ENCODE assay signal across 14 mouse cellular contexts in genomic region chr2:97469396-97469795, GRCm38 (mm10).
DNase-seq lines count a peak whose midpoint lies in the region; ATAC-seq and TF ChIP-seq lines count a peak whose summit lies in the region.
"Had no signal": no experiment of that assay in that cellular context is flagged by ENCODE, and none has a peak within 500 bp of the region (broad histone marks: within the 10 kb centered on the region; RNA-seq: fewer than 3 reads in every experiment).

No protein-coding gene starts in this region.

- TF ChIP-seq CTCF in C2C12 (IDR thresholded peaks at IDR 0.05; ENCODE audit: control insufficient read depth, insufficient read depth, insufficient read length): no peak

- peaks cover 34% of the 10 kb centered on the region for H3K79me3 ChIP-seq in C2C12 (ENCODE audit: low read depth)

- peak; percentile 69 for DNase-seq in 3T3-L1 (ENCODE audit: low read depth, low spot score)
- DNase-seq in gastrocnemius, postnatal 25 days: no peak
- DNase-seq in heart, postnatal 36 days: no peak
- no peak for DNase-seq in layer of hippocampus, adult 8-10 months (ENCODE audit: low spot score in 2 of 2)
- no peak for DNase-seq in kidney, postnatal 4 days
- DNase-seq: heart, adult 2 months; heart, postnatal 4 days; kidney, postnatal 10 days; thymus, adult 18-20 months had no signal

- peak overlapping the region; percentile 59; the same call in 1 of the 2 replicates for H3K9ac ChIP-seq in forebrain, embryonic 16.5 days (replicated peaks; ENCODE audit: low read depth, low read length)
- H3K9ac ChIP-seq in midbrain, embryonic 12.5 days (replicated peaks): no peak overlapping the region

- H3K4me2 ChIP-seq in forebrain, embryonic 16.5 days (ENCODE audit: low read length): peak overlapping the region; percentile 87
- H3K4me2 ChIP-seq in midbrain, embryonic 12.5 days (replicated peaks): peak overlapping the region; percentile 76

- H3K27me3 ChIP-seq in C2C12 (ENCODE audit: control insufficient read depth, insufficient read depth, insufficient read length): no peaks in the 10 kb centered on the region
- H3K27me3 ChIP-seq in forebrain, embryonic 16.5 days (replicated peaks; ENCODE audit: control insufficient read depth, insufficient read depth, low read length): no peaks in the 10 kb centered on the region
- H3K27me3 ChIP-seq in midbrain, embryonic 12.5 days: no peaks in the 10 kb centered on the region

- ATAC-seq in forebrain, embryonic 16.5 days: no peak
- ATAC-seq in midbrain, embryonic 12.5 days (ENCODE audit: low FRiP score, low read depth): no peak
- ATAC-seq: activated CD4-positive, CD25-positive, alpha-beta regulatory T cell, adult 4 months had no signal

- no peak overlapping the region for H3K27ac ChIP-seq in forebrain, embryonic 16.5 days (ENCODE audit: low read length)
- no peak overlapping the region for H3K27ac ChIP-seq in midbrain, embryonic 12.5 days (replicated peaks)
- H3K27ac ChIP-seq: heart, adult 2 months had no signal

- no peaks in the 10 kb centered on the region for H3K9me3 ChIP-seq in forebrain, embryonic 16.5 days (ENCODE audit: control insufficient read depth, low read length)
- no peaks in the 10 kb centered on the region for H3K9me3 ChIP-seq in midbrain, embryonic 12.5 days

- H3K36me3 ChIP-seq in C2C12 (ENCODE audit: control insufficient read depth, insufficient read depth): no peaks in the 10 kb centered on the region
- H3K36me3 ChIP-seq in forebrain, embryonic 16.5 days (ENCODE audit: control insufficient read depth, insufficient read depth): no peaks in the 10 kb centered on the region
- no peaks in the 10 kb centered on the region for H3K36me3 ChIP-seq in midbrain, embryonic 12.5 days
- H3K36me3 ChIP-seq: G1E had no signal

- WGBS in forebrain, embryonic 16.5 days: 34% methylated on average over 2 of the region's 2 CpGs
- WGBS in midbrain, embryonic 12.5 days: 56% methylated on average over 2 of the region's 2 CpGs

- H3ac ChIP-seq in C2C12 (ENCODE audit: control insufficient read depth, insufficient read length, low read depth): peak overlapping the region; percentile 42

- intact Hi-C loops in heart, postnatal 36 days (cut with DNase I): loop anchor here (10.0 kb wide), 1 partner anchor 885 kb away; no protein-coding TSS in a partner anchor

- H3K79me2 ChIP-seq in C2C12 (ENCODE audit: control insufficient read depth, insufficient read depth): peaks cover 70% of the 10 kb centered on the region

- peak overlapping the region; percentile 65 for H3K4me3 ChIP-seq in C2C12 (ENCODE audit: insufficient read depth, poor library complexity, severe bottlenecking)
- peak overlapping the region; percentile 70 for H3K4me3 ChIP-seq in forebrain, embryonic 16.5 days (replicated peaks; ENCODE audit: low read length)
- H3K4me3 ChIP-seq in midbrain, embryonic 12.5 days: peak overlapping the region; percentile 51
- H3K4me3 ChIP-seq: heart, adult 2 months had no signal

- peaks cover 5% of the 10 kb centered on the region for H3K4me1 ChIP-seq in forebrain, embryonic 16.5 days (replicated peaks; ENCODE audit: control insufficient read depth, insufficient read depth, low read length)
- H3K4me1 ChIP-seq in midbrain, embryonic 12.5 days: peaks cover 5% of the 10 kb centered on the region; the same call in 1 of the 2 replicates

TF ChIP-seq in C2C12, 6 proteins besides CTCF, POLR2A, EP300 and RAD21:
- no peak for TF ChIP-seq FOSL1 (IDR thresholded peaks at IDR 0.05; ENCODE audit: insufficient read depth, low read length, poor library complexity, severe bottlenecking)
- no peak for TF ChIP-seq MYOG (IDR thresholded peaks at IDR 0.05; ENCODE audit: control insufficient read depth, extremely low read depth, insufficient read length)
- TF ChIP-seq MYOD1 (IDR thresholded peaks at IDR 0.05; ENCODE audit: control insufficient read depth, insufficient read length, low read depth): no peak
- TF ChIP-seq MAX (IDR thresholded peaks at IDR 0.05): no peak
TF ChIP-seq in C2C12: peak in this region for 0.
